Mouse (Mus musculus) right cerebral cortex, postnatal 10 days (tissue): ENCODE measurements around the gene Alg14.

ENCODE experiments used
- DNase-seq, 2 experiments: peaks; one replicate each; pipeline ENCODE4 v3.0.0; 2021; ENCODE audit warnings: low spot score in 2 of 2

The Alg14 gene

DNA sequence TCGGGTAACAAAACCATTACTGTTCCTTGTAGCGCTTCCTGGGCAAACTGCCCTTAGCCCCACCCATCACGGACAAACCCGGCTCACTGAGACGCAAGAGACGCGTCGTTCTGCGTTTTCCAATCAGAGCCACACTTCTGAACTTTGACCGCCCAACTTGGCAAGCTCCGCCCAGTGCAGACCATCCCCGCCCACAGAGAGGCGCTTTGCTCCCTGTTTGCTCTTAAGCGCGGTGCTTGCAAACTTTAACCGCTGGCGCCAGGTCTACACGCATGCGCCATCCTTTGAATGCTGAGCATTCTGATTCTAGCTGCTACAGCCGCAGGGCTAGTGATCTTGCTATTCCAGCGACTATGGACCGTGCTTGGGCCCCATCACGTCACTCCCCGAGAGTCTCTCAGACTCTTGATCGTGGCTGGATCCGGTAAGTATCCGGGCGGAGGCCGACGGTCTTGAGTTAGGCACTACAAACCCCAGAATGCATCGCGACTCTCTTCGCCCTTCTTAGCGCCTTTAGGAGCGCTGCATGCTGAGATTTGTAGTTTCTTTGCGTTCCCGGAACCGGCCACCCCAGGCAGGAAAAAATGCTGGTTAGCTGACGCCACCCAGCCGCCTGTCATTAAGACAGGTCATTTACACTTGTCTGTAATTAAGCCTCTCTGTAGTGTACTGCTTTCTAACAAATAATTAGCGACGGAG lies at the start of gene Alg14:
Alg14 (plus strand) TSS at position 214 of the 699 bp plus-strand sequence.
- peak; percentile 98 to 99 for DNase-seq

GRCm38 (mm10) chr3:121242111-121242936 lies 49.2 kb upstream of the Alg14 start:
- DNase-seq = no peak

GRCm38 (mm10) chr3:121242941-121243340 lies 48.6 kb upstream of the Alg14 start:
- DNase-seq = no peak

- no peak for DNase-seq
Observed at GRCm38 (mm10) chr3:121250048-121250447, 41.5 kb upstream of the Alg14 start.

DNA sequence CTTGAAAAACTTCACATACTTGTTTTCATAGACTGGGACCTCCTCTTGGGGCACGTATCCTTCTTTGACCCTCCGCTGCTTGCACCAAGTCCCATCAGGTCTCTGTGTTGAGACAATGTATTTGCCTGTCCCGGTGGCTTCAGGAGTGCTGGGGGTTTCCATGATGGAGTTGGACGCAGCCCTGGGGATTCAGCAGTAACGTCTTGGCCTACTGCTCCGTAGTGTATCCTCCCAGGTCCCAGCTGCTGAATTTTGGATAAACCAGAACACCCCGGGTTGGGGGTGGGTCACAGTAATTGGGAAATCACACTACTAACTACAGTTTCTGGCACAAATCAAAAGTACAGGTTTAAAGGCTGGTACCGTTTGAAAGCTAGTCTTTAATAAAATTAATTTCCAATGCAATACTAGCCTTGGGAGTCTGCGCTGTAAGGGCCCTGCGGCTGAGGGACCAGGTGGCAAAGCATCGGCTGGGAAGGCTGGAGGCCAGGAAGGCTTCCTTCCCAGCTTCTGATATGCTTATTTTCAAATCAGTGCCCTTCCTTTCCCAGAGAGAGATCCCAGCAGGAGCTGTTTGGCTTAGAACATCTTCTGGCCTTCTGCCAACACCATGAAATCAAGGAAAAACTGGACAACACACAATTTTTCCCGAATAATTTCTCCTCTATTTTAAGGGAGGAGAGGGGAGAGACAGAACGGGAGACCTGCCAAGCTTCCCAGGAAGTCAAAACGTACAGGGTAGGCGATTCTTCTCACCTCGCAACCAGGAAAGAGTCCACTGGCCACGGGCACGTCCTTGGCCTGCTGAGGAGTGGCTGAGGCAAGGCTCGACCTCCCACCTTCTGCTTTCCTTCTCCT lies 40.8 kb upstream of the Alg14 start:
- DNase-seq = no peak

DNA sequence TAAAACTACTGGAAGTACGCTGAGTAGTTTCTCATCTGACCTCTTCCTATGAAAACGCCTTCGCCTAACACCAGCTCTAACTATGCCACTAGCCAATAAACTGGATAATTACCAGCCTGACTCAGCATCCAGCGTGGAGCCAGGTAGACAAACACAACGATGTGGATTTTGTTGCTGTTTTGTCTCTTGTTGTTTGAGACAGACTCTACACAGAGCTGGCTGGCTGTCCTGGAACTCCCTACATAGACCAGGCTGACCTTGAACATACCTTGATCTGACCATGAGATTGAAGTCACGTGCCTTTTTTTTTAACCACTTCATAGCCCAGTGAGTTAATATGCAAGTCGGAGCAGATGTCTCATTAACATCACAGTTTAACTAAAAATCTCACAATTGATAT lies 36.1 kb upstream of the Alg14 start:
- no peak for DNase-seq

GRCm38 (mm10) chr3:121256131-121256530 lies 35.4 kb upstream of the Alg14 start:
- DNase-seq = no peak

DNA sequence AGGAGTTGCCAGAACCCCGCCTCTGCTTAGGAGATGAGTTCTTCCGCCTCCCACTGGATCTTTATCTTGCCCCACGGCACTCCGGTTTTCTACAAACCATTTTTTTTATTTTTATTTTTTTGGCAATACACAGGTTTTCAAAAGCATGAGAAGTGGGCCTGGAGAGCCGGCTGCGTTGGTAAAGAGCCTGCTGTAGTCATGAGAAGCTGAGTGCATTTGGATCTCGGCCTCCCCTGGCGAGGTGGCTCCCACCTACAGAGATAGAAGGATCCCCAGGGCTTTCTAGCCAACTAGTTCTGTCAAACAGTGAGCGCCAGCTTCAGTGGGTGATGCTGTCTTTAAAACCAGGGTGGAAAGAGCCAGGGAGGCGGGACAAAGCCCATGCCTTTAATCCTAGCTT lies 34.2 kb upstream of the Alg14 start:
- peak in 1 of 2 experiments; percentile 52 for DNase-seq

- peak; percentile 48 to 56 for DNase-seq
Observed at GRCm38 (mm10) chr3:121258521-121259478, 32.8 kb upstream of the Alg14 start.

GRCm38 (mm10) chr3:121260041-121260440 lies 31.5 kb upstream of the Alg14 start:
- DNase-seq = no peak

DNA sequence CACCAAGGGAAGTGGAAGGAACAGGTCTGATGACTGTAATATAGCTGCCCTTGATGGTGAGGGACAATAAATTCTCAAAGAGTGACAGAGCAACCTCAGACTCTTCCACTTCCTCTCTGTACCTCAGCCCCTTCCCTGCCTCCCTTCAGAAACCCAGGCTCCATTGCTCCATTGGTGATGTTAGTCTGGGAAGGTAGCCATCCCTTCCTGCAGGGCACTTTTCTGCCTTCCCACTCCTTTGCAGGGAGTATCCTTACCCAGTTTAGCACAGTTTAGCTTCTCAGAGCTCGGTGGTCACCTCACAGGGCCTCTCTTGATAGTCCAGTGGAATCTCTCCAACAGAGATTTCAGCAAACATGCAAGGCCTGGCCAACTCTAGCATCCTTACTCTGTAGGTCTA lies 30.7 kb upstream of the Alg14 start:
- no peak for DNase-seq

DNA sequence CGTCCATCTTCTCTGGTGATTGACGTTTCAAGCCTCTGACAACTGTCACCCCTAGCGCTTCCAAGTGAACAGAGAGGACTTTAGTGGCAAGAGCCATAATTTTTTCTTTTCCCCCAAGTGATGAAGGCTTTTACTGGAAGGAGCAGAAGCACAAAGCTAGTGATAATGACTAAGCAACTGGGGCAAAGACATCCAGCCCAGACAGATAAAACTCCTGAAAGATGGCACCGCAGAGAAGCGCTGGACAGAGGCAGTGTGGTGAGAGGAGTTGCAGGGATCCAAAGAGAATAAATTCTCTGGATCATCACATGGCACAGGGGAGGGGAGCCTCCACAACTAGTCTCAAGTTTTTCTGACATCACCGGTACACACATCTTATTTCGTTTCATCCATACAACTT lies 30.3 kb upstream of the Alg14 start:
- DNase-seq = no peak

GRCm38 (mm10) chr3:121261939-121262520 lies 29.5 kb upstream of the Alg14 start:
- no peak for DNase-seq

- DNase-seq = peak; percentile 57 to 67
Observed at GRCm38 (mm10) chr3:121262521-121263204, 28.9 kb upstream of the Alg14 start.

GRCm38 (mm10) chr3:121263205-121263548 lies 28.4 kb upstream of the Alg14 start:
- DNase-seq = peak in 1 of 2 experiments; percentile 63

- DNase-seq = no peak
Observed at GRCm38 (mm10) chr3:121264242-121264641, 27.3 kb upstream of the Alg14 start.

DNA sequence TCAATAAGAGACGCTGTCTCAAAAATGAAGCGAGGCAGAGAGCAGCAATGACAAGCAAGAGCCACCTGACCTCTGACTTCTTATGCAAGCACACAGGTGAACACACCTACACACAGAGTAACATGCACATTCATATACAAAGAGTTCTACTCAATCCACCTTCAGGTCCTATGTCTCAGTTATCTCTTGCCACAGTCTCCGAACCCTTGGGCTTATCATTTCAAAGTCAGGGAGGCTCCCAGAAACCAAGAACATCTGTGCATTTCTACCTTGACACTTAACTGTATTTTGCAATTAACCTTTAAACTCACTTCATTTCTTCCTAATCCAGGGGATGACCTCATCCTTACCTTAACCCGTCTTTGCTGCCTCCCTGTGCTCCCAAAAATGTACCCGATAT lies 24.3 kb upstream of the Alg14 start:
- no peak for DNase-seq

DNA sequence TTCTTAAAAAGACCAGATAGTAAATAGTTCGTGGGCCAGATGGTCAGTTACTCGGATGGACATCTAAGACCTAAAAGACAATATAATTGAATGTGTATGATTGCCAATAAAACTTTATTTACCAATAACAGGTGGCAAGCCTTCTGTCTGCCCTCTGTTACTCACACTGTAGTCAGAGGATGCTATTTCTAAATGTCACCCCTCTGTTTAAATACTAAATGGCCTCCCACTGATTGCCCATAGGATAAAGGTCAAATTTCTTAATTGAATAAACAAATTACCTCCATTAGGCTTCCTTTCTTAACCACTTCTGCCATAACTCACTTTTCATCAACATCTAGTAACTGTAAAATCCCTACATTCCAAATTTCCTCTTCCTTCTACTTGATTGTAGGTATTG lies 19.0 kb upstream of the Alg14 start:
- no peak for DNase-seq

DNA sequence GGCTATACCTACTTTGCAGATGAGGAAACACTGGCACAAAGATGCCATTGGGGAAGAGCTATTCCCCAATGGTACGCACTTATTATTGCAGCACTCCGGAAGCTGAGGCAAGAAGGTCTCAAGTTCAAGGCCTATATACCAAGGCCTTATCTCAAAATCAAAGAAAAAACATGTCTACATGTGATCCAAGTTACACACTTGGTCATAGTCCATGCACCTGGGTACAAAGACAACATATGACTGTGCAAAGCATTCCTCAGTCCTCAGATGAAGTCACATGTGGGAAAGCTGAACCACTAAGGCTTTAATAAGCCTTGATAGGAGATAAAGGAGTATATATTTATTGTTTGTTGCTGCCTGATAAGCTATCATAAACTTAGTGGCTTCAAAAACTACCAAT lies 17.6 kb upstream of the Alg14 start:
- DNase-seq = no peak

- no peak for DNase-seq
Observed at GRCm38 (mm10) chr3:121277009-121277408, 14.6 kb upstream of the Alg14 start.
